8 mouse cellular contexts compared by ENCODE assay signal in genomic region chr6:89344613-89345485, GRCm38 (mm10). TPM values are rescaled to one million over a fixed set of nuclear protein-coding genes. Genes with fewer than 3 reads are reported as not detected.
DNase-seq lines count a peak whose midpoint lies in the region; ATAC-seq and TF ChIP-seq lines count a peak whose summit lies in the region.

No protein-coding gene starts in this region.

- WGBS in embryonic facial prominence, embryonic 11.5 days, result 18% methylated on average over 10 of the region's 10 CpGs
- 24% methylated on average over 10 of the region's 10 CpGs for WGBS in heart, embryonic 10.5 days
- WGBS in lung, embryonic 14.5 days, result 26% methylated on average over 10 of the region's 10 CpGs

- ATAC-seq in embryonic facial prominence, embryonic 11.5 days (replicated peaks; ENCODE audit: insufficient number of reproducible peaks, low FRiP score, low TSS enrichment, low read depth), result peak; percentile 83
- ATAC-seq in lung, embryonic 14.5 days (ENCODE audit: insufficient read depth), result peak; percentile 97
- no peak for ATAC-seq in monocyte, adult 5-6 weeks (replicated peaks; ENCODE audit: insufficient number of reproducible peaks, low FRiP score, low TSS enrichment, poor library complexity, severe bottlenecking)

- H3K4me1 ChIP-seq in embryonic facial prominence, embryonic 11.5 days (ENCODE audit: control insufficient read depth, insufficient read depth, low read length), result peaks cover 11% of the 10 kb centered on the region
- peaks cover 54% of the 10 kb centered on the region for H3K4me1 ChIP-seq in heart, embryonic 10.5 days
- peaks cover 17% of the 10 kb centered on the region for H3K4me1 ChIP-seq in lung, embryonic 14.5 days (ENCODE audit: insufficient read depth)

- H3K4me3 ChIP-seq in embryonic facial prominence, embryonic 11.5 days (ENCODE audit: low read depth, low read length), result no peak overlapping the region
- H3K4me3 ChIP-seq in heart, embryonic 10.5 days, result 0 out of 2 replicates have a peak overlapping the region, but pooled peaks have one; percentile 20
- H3K4me3 ChIP-seq in lung, embryonic 14.5 days (ENCODE audit: low read depth, low read length), result no peak overlapping the region

- TF ChIP-seq CTCF in lung, embryonic 14.5 days (IDR thresholded peaks at IDR 0.05; ENCODE audit: low read depth), result peak; percentile 20; the same call in 1 of the 2 replicates

- DNase-seq in left cerebral cortex, postnatal 4 days, result peak; percentile 66
- DNase-seq in left cerebral cortex, postnatal 36 days (ENCODE audit: low spot score in 2 of 2), result no peak
- DNase-seq in embryonic facial prominence, embryonic 11.5 days (ENCODE audit: low spot score), result peak; percentile 87
- peak; percentile 95 for DNase-seq in heart, embryonic 10.5 days (ENCODE audit: low spot score)
- peak; percentile 85 for DNase-seq in kidney, adult 18-20 months
- peak; percentile 97 for DNase-seq in lung, embryonic 14.5 days
- peak; percentile 76 for DNase-seq in ovary, postnatal 36 days (ENCODE audit: low spot score)

- no peak overlapping the region for H3K4me2 ChIP-seq in embryonic facial prominence, embryonic 11.5 days (ENCODE audit: low read depth, low read length)
- H3K4me2 ChIP-seq in lung, embryonic 14.5 days, result peak overlapping the region; percentile 44; the same call in 1 of the 2 replicates

- H3K9ac ChIP-seq in embryonic facial prominence, embryonic 11.5 days (replicated peaks; ENCODE audit: low read length), result peak overlapping the region; percentile 25
- peak overlapping the region; percentile 29 for H3K9ac ChIP-seq in lung, embryonic 14.5 days

- intact Hi-C loops in left cerebral cortex, postnatal 4 days (cut with DNase I), result no loop called here
- intact Hi-C loops in left cerebral cortex, postnatal 36 days (cut with DNase I), result no loop called here

- H3K36me3 ChIP-seq in embryonic facial prominence, embryonic 11.5 days (replicated peaks; ENCODE audit: control insufficient read depth, insufficient read depth, low read depth, low read length), result peaks cover 10% of the 10 kb centered on the region
- H3K36me3 ChIP-seq in heart, embryonic 10.5 days, result peaks cover 60% of the 10 kb centered on the region
- H3K36me3 ChIP-seq in lung, embryonic 14.5 days (ENCODE audit: insufficient read depth), result peaks cover 75% of the 10 kb centered on the region

- no peaks in the 10 kb centered on the region for H3K9me3 ChIP-seq in embryonic facial prominence, embryonic 11.5 days (replicated peaks; ENCODE audit: control insufficient read depth, low read length)
- H3K9me3 ChIP-seq in heart, embryonic 10.5 days, result no peaks in the 10 kb centered on the region
- H3K9me3 ChIP-seq in lung, embryonic 14.5 days (ENCODE audit: low read depth, low read length), result no peaks in the 10 kb centered on the region

- peak overlapping the region; percentile 43 for H3K27ac ChIP-seq in embryonic facial prominence, embryonic 11.5 days (replicated peaks; ENCODE audit: low read depth, low read length)
- peak overlapping the region; percentile 90 for H3K27ac ChIP-seq in heart, embryonic 10.5 days
- H3K27ac ChIP-seq in lung, embryonic 14.5 days (ENCODE audit: low read depth), result peak overlapping the region; percentile 92

- H3K27me3 ChIP-seq in embryonic facial prominence, embryonic 11.5 days (ENCODE audit: control insufficient read depth, insufficient read depth, low read length), result no peaks in the 10 kb centered on the region
- no peaks in the 10 kb centered on the region for H3K27me3 ChIP-seq in heart, embryonic 10.5 days (ENCODE audit: insufficient read depth, poor library complexity, severe bottlenecking)
- no peaks in the 10 kb centered on the region for H3K27me3 ChIP-seq in lung, embryonic 14.5 days (ENCODE audit: insufficient read depth, low read length)

RNA-seq across cellular contexts. Expression of gene Plxna1, which starts 17.6 kb away (rescaled TPM):
- 100 to 1,000 TPM; 188 to 193 TPM for total RNA-seq in left cerebral cortex, postnatal 4 days (2021)
- total RNA-seq in left cerebral cortex, postnatal 36 days (2021), result 10 to 100 TPM; 56.2 to 70.4 TPM
- 15.9 and 18.1 TPM in 2 replicates for polyA plus RNA-seq in embryonic facial prominence, embryonic 11.5 days (2014; fragmentation: Nextera tagmentation; extraction: Ambion mirVana)
- 11.3 and 14.3 TPM in 2 replicates for polyA plus RNA-seq in heart, embryonic 10.5 days (2016; fragmentation: Nextera tagmentation; extraction: Ambion mirVana)
- 26.8 and 32.2 TPM in 2 replicates for polyA plus RNA-seq in lung, embryonic 14.5 days (2014; fragmentation: Nextera tagmentation; extraction: Ambion mirVana)
- 0.21 to 2.8 TPM (median 0.76 TPM) in 3 replicates for total RNA-seq in monocyte, adult 5-6 weeks (2017)

Comparison
In these comparisons a context has a peak if more than half of its experiments do, and no peak if none do; other contexts are left out.
1. DNase-seq: peak in left cerebral cortex, postnatal 4 days (single experiment), embryonic facial prominence, embryonic 11.5 days (single experiment), heart, embryonic 10.5 days (single experiment), kidney, adult 18-20 months (single experiment), lung, embryonic 14.5 days (single experiment) and ovary, postnatal 36 days (single experiment); none in left cerebral cortex, postnatal 36 days (0 of 2).
2. RNA of gene Plxna1, which starts 17.6 kb away (total RNA-seq): 188 to 193 TPM in left cerebral cortex, postnatal 4 days and 56.2 to 70.4 TPM in left cerebral cortex, postnatal 36 days; 0.21 to 2.8 TPM in monocyte, adult 5-6 weeks; every median in the first group is over 10 times any median in the second.
3. Peak in every context shown above with its lines, with median percentiles within 50 percentile points of each other: H3K27ac ChIP-seq.